Comparison of ENCODE assay signal across 19 mouse cellular contexts in genomic region chr2:169912826-169913225, GRCm38 (mm10).
A peak's percentile ranks its signal among the peaks of the same experiment; 100 is the strongest.
DNase-seq lines count a peak whose midpoint lies in the region; ATAC-seq and TF ChIP-seq lines count a peak whose summit lies in the region.
"Had no signal": no experiment of that assay in that cellular context is flagged by ENCODE, and none has a peak within 500 bp of the region (broad histone marks: within the 10 kb centered on the region; RNA-seq: fewer than 3 reads in every experiment).

No protein-coding gene starts in this region.

- H3K27me3 ChIP-seq in hindbrain, embryonic 14.5 days (ENCODE audit: control insufficient read depth, insufficient read depth, low read length): no peaks in the 10 kb centered on the region
- no peaks in the 10 kb centered on the region for H3K27me3 ChIP-seq in hindbrain, embryonic 10.5 days (ENCODE audit: insufficient read depth, poor library complexity, severe bottlenecking)
- no peaks in the 10 kb centered on the region for H3K27me3 ChIP-seq in testis, adult 2 months (ENCODE audit: control insufficient read depth, insufficient read depth, low read length)
- H3K27me3 ChIP-seq: embryonic facial prominence, embryonic 13.5 days; Patski had no signal

- WGBS in hindbrain, embryonic 14.5 days: 60% methylated on average over 14 of the region's 14 CpGs
- WGBS in hindbrain, embryonic 10.5 days: 90% methylated on average over 14 of the region's 14 CpGs

- no peak overlapping the region for H3K4me2 ChIP-seq in hindbrain, embryonic 14.5 days (replicated peaks)
- H3K4me2 ChIP-seq: embryonic facial prominence, embryonic 13.5 days had no signal

- no peaks in the 10 kb centered on the region for H3K4me1 ChIP-seq in hindbrain, embryonic 14.5 days (replicated peaks; ENCODE audit: control insufficient read depth, insufficient read depth, low read length)
- H3K4me1 ChIP-seq in hindbrain, embryonic 10.5 days (replicated peaks): no peaks in the 10 kb centered on the region; the same call in 1 of the 2 replicates
- peaks cover 22% of the 10 kb centered on the region for H3K4me1 ChIP-seq in testis, adult 2 months (ENCODE audit: control insufficient read depth, insufficient read depth, low read length)
- H3K4me1 ChIP-seq: embryonic facial prominence, embryonic 13.5 days had no signal

- no peak for ATAC-seq in hindbrain, embryonic 14.5 days (ENCODE audit: low FRiP score)
- ATAC-seq: activated CD4-positive, CD25-positive, alpha-beta regulatory T cell, adult 4 months; Patski had no signal

- intact Hi-C loops in heart, postnatal 25 days (cut with DNase I): no loop called here

- no peak for TF ChIP-seq POLR2A in testis, adult 2 months (IDR thresholded peaks at IDR 0.05; ENCODE audit: control insufficient read depth, low read depth, low read length)

- H3K27ac ChIP-seq in hindbrain, embryonic 14.5 days: peak overlapping the region; percentile 45; the same call in 1 of the 2 replicates
- H3K27ac ChIP-seq in hindbrain, embryonic 10.5 days: no peak overlapping the region
- no peak overlapping the region for H3K27ac ChIP-seq in testis, adult 2 months (ENCODE audit: control insufficient read depth, insufficient read depth, low read depth, low read length)
- H3K27ac ChIP-seq: embryonic facial prominence, embryonic 13.5 days; gastrocnemius, adult 2 months; liver, embryonic 14.5 days had no signal

- TF ChIP-seq CTCF in testis, adult 2 months (IDR thresholded peaks at IDR 0.05; ENCODE audit: control insufficient read depth, insufficient read depth, insufficient replicate concordance, low read depth, low read length): no peak

- no peaks in the 10 kb centered on the region for H3K9me3 ChIP-seq in hindbrain, embryonic 14.5 days (ENCODE audit: control insufficient read depth, low read length)
- no peaks in the 10 kb centered on the region for H3K9me3 ChIP-seq in hindbrain, embryonic 10.5 days
- H3K9me3 ChIP-seq: embryonic facial prominence, embryonic 13.5 days had no signal

- no peak for DNase-seq in hindbrain, embryonic 14.5 days (ENCODE audit: low spot score)
- DNase-seq in hindbrain, embryonic 10.5 days (ENCODE audit: low spot score): no peak
- DNase-seq in testis, postnatal 10 days (ENCODE audit: low spot score): no peak
- DNase-seq in layer of hippocampus, adult 8-10 months (ENCODE audit: low spot score in 2 of 2): peak; percentile 11 to 14
- no peak for DNase-seq in adipocyte (ENCODE audit: low spot score)
- DNase-seq in heart, postnatal 25 days (ENCODE audit: low spot score): no peak
- DNase-seq: adrenal gland, postnatal 36 days; B cell, adult 2 months; cerebellum, adult 9-10 months; gastrocnemius, adult 2 months; heart, adult 11 months; kidney, adult 18-20 months; kidney, postnatal 25 days; right cerebral cortex, adult 18-20 months had no signal

- no peak overlapping the region for H3K4me3 ChIP-seq in hindbrain, embryonic 14.5 days (replicated peaks; ENCODE audit: low read length)
- no peak overlapping the region for H3K4me3 ChIP-seq in hindbrain, embryonic 10.5 days
- peak overlapping the region; percentile 74 for H3K4me3 ChIP-seq in testis, adult 2 months (ENCODE audit: control insufficient read depth, low read depth, low read length)
- H3K4me3 ChIP-seq: embryonic facial prominence, embryonic 13.5 days; gastrocnemius, adult 2 months had no signal

- H3K36me3 ChIP-seq in hindbrain, embryonic 14.5 days (replicated peaks; ENCODE audit: control insufficient read depth, insufficient read depth): no peaks in the 10 kb centered on the region
- no peaks in the 10 kb centered on the region for H3K36me3 ChIP-seq in hindbrain, embryonic 10.5 days
- no peaks in the 10 kb centered on the region for H3K36me3 ChIP-seq in testis, adult 2 months (ENCODE audit: control insufficient read depth, insufficient read depth, low read length)
- H3K36me3 ChIP-seq: embryonic facial prominence, embryonic 13.5 days had no signal

- no peak overlapping the region for H3K9ac ChIP-seq in hindbrain, embryonic 14.5 days
- H3K9ac ChIP-seq: embryonic facial prominence, embryonic 13.5 days; liver, embryonic 14.5 days had no signal

Comparison
In these comparisons a context has a peak if more than half of its experiments do, and no peak if none do; other contexts are left out.
1. DNase-seq: peak in layer of hippocampus, adult 8-10 months (2 of 2); none in hindbrain, embryonic 14.5 days (single experiment), hindbrain, embryonic 10.5 days (single experiment), testis, postnatal 10 days (single experiment), adipocyte (single experiment) and heart, postnatal 25 days (single experiment).